ENCODE assay signal across 23 mouse cellular contexts in genomic region chr6:67088741-67089455, GRCm38 (mm10). TPM values are rescaled to one million over a fixed set of nuclear protein-coding genes. Genes with fewer than 3 reads are reported as not detected.
DNase-seq lines count a peak whose midpoint lies in the region; ATAC-seq and TF ChIP-seq lines count a peak whose summit lies in the region.
"Had no signal": no experiment of that assay in that cellular context is flagged by ENCODE, and none has a peak within 500 bp of the region (broad histone marks: within the 10 kb centered on the region; RNA-seq: fewer than 3 reads in every experiment).

No protein-coding gene starts in this region.

- no peak overlapping the region for H3K4me2 ChIP-seq in kidney, embryonic 14.5 days (replicated peaks; ENCODE audit: low read depth, low read length)
- H3K4me2 ChIP-seq in liver, embryonic 15.5 days, result peak overlapping the region; percentile 14
- no peak overlapping the region for H3K4me2 ChIP-seq in hindbrain, embryonic 11.5 days (replicated peaks; ENCODE audit: low read depth, low read length)
- H3K4me2 ChIP-seq: embryonic facial prominence, embryonic 13.5 days; hindbrain, embryonic 13.5 days; midbrain, embryonic 13.5 days; neural tube, embryonic 13.5 days; stomach, embryonic 15.5 days had no signal

- no peak overlapping the region for H3K9ac ChIP-seq in kidney, embryonic 14.5 days (ENCODE audit: low read depth, low read length)
- H3K9ac ChIP-seq in ES-Bruce4 (ENCODE audit: low read depth, poor library complexity, severe bottlenecking), result peak overlapping the region; percentile 27; the same call in 1 of the 2 replicates
- H3K9ac ChIP-seq in liver, embryonic 15.5 days, result no peak overlapping the region
- H3K9ac ChIP-seq in hindbrain, embryonic 11.5 days (ENCODE audit: low read depth, low read length), result no peak overlapping the region
- H3K9ac ChIP-seq: embryonic facial prominence, embryonic 13.5 days; forebrain, postnatal 0 days; hindbrain, embryonic 13.5 days; liver, embryonic 14.5 days; midbrain, embryonic 13.5 days; neural tube, embryonic 13.5 days; stomach, embryonic 15.5 days had no signal

- no peaks in the 10 kb centered on the region for H3K9me3 ChIP-seq in kidney, embryonic 14.5 days (ENCODE audit: control insufficient read depth, low read length)
- H3K9me3 ChIP-seq in ES-Bruce4 (replicated peaks; ENCODE audit: control insufficient read depth, insufficient read depth, low read length, poor library complexity, severe bottlenecking), result no peaks in the 10 kb centered on the region
- no peaks in the 10 kb centered on the region for H3K9me3 ChIP-seq in liver, embryonic 15.5 days (replicated peaks)
- H3K9me3 ChIP-seq in hindbrain, embryonic 11.5 days (ENCODE audit: control insufficient read depth, low read length), result no peaks in the 10 kb centered on the region
- H3K9me3 ChIP-seq: embryonic facial prominence, embryonic 13.5 days; hindbrain, embryonic 13.5 days; midbrain, embryonic 13.5 days; neural tube, embryonic 13.5 days; stomach, embryonic 15.5 days had no signal

- H3K4me3 ChIP-seq in kidney, embryonic 14.5 days (ENCODE audit: low read length), result no peak overlapping the region
- H3K4me3 ChIP-seq in ES-Bruce4 (ENCODE audit: low read depth, low read length), result peak overlapping the region; percentile 31
- no peak overlapping the region for H3K4me3 ChIP-seq in liver, embryonic 15.5 days (replicated peaks)
- H3K4me3 ChIP-seq in hindbrain, embryonic 11.5 days (ENCODE audit: low read depth, low read length), result no peak overlapping the region
- H3K4me3 ChIP-seq: embryonic facial prominence, embryonic 13.5 days; erythroblast, embryonic 14.5 days; hindbrain, embryonic 13.5 days; midbrain, embryonic 13.5 days; neural tube, embryonic 13.5 days; stomach, embryonic 15.5 days had no signal

- 52% methylated on average over 21 of the region's 21 CpGs for WGBS in kidney, embryonic 14.5 days
- 69% methylated on average over 21 of the region's 21 CpGs for WGBS in liver, embryonic 15.5 days (ENCODE audit: insufficient replicate concordance)
- 73% methylated on average over 21 of the region's 21 CpGs for WGBS in hindbrain, embryonic 11.5 days

- no peak for TF ChIP-seq POLR2A in ES-Bruce4 (IDR thresholded peaks at IDR 0.05; ENCODE audit: insufficient read depth, low read length)

- ATAC-seq in kidney, embryonic 14.5 days (ENCODE audit: low FRiP score, low TSS enrichment), result no peak
- ATAC-seq in liver, embryonic 15.5 days (ENCODE audit: insufficient read depth), result no peak
- ATAC-seq in hindbrain, embryonic 11.5 days (ENCODE audit: low FRiP score), result no peak
- ATAC-seq: forebrain, postnatal 0 days; midbrain, embryonic 13.5 days had no signal

- TF ChIP-seq CTCF in ES-Bruce4 (IDR thresholded peaks at IDR 0.05; ENCODE audit: low read depth, low read length), result no peak

- no peak overlapping the region for H3K27ac ChIP-seq in kidney, embryonic 14.5 days (ENCODE audit: low read depth, low read length)
- H3K27ac ChIP-seq in ES-Bruce4 (ENCODE audit: insufficient read depth, low read length), result no peak overlapping the region
- H3K27ac ChIP-seq in liver, embryonic 15.5 days (replicated peaks), result no peak overlapping the region
- no peak overlapping the region for H3K27ac ChIP-seq in hindbrain, embryonic 11.5 days (ENCODE audit: low read depth, low read length)
- H3K27ac ChIP-seq: embryonic facial prominence, embryonic 13.5 days; hindbrain, embryonic 13.5 days; kidney, postnatal 0 days; liver, embryonic 14.5 days; midbrain, embryonic 13.5 days; neural tube, embryonic 13.5 days; stomach, embryonic 15.5 days had no signal

- no peak for TF ChIP-seq EP300 in ES-Bruce4 (IDR thresholded peaks at IDR 0.05; ENCODE audit: insufficient read depth, low read depth, low read length)

- intact Hi-C loops in heart, postnatal 14 days (cut with DNase I), result no loop called here

- H3K4me1 ChIP-seq in kidney, embryonic 14.5 days (ENCODE audit: control insufficient read depth, insufficient read depth, low read length), result no peaks in the 10 kb centered on the region
- H3K4me1 ChIP-seq in ES-Bruce4 (ENCODE audit: control insufficient read depth, insufficient read depth, low read length), result peaks cover 2% of the 10 kb centered on the region
- peaks cover 23% of the 10 kb centered on the region for H3K4me1 ChIP-seq in liver, embryonic 15.5 days (replicated peaks)
- H3K4me1 ChIP-seq in hindbrain, embryonic 11.5 days (replicated peaks; ENCODE audit: control insufficient read depth, insufficient read depth, low read length), result no peaks in the 10 kb centered on the region
- H3K4me1 ChIP-seq: embryonic facial prominence, embryonic 13.5 days; hindbrain, embryonic 13.5 days; midbrain, embryonic 13.5 days; neural tube, embryonic 13.5 days; stomach, embryonic 15.5 days had no signal

- DNase-seq in kidney, adult 9 months, result peak; percentile 73
- DNase-seq in ZHBTc4 (ENCODE audit: low read depth, low spot score), result peak; percentile 22
- DNase-seq in hindbrain, embryonic 11.5 days (ENCODE audit: low spot score), result no peak
- DNase-seq in heart, postnatal 14 days, result no peak
- DNase-seq in spleen, postnatal 10 days (ENCODE audit: low spot score in 2 of 2), result no peak
- DNase-seq: adrenal gland, adult 2 months; adrenal gland, postnatal 36 days; B cell, adult 2 months; forebrain, postnatal 0 days; gastrocnemius, postnatal 10 days; heart, postnatal 36 days; lung, postnatal 36 days had no signal

- no peaks in the 10 kb centered on the region for H3K36me3 ChIP-seq in kidney, embryonic 14.5 days (ENCODE audit: control insufficient read depth, insufficient read depth, low read length)
- H3K36me3 ChIP-seq in ES-Bruce4 (ENCODE audit: control insufficient read depth, insufficient read depth, low read length, poor library complexity, severe bottlenecking), result no peaks in the 10 kb centered on the region
- no peaks in the 10 kb centered on the region for H3K36me3 ChIP-seq in liver, embryonic 15.5 days (replicated peaks)
- H3K36me3 ChIP-seq in hindbrain, embryonic 11.5 days (ENCODE audit: control insufficient read depth, insufficient read depth, low read length), result no peaks in the 10 kb centered on the region
- H3K36me3 ChIP-seq: embryonic facial prominence, embryonic 13.5 days; hindbrain, embryonic 13.5 days; midbrain, embryonic 13.5 days; neural tube, embryonic 13.5 days; stomach, embryonic 15.5 days had no signal

- H3K27me3 ChIP-seq in kidney, embryonic 14.5 days (ENCODE audit: control insufficient read depth, insufficient read depth, low read length), result no peaks in the 10 kb centered on the region
- H3K27me3 ChIP-seq in ES-Bruce4 (ENCODE audit: control insufficient read depth, insufficient read depth, low read length, poor library complexity, severe bottlenecking), result no peaks in the 10 kb centered on the region
- 0 out of 2 replicates have a peak, but pooled peaks cover 7% of the 10 kb centered on the region for H3K27me3 ChIP-seq in liver, embryonic 15.5 days
- H3K27me3 ChIP-seq in hindbrain, embryonic 11.5 days (ENCODE audit: control insufficient read depth, insufficient read depth, low read length), result no peaks in the 10 kb centered on the region
- H3K27me3 ChIP-seq: embryonic facial prominence, embryonic 13.5 days; hindbrain, embryonic 13.5 days; midbrain, embryonic 13.5 days; neural tube, embryonic 13.5 days; stomach, embryonic 15.5 days had no signal

RNA-seq across cellular contexts. Expression of gene Gadd45a, which starts 51.6 kb away (rescaled TPM):
- 29.3 and 36.0 TPM in 2 replicates for polyA plus RNA-seq in kidney, embryonic 14.5 days (2014; fragmentation: Nextera tagmentation; extraction: Ambion mirVana)
- 89.5 and 90.3 TPM in 2 replicates for polyA plus RNA-seq in ES-Bruce4 (2011; ENCODE audit: insufficient read depth, insufficient read length, low read depth, missing spikeins)
- 64.3 and 72.9 TPM in 2 replicates for polyA plus RNA-seq in liver, embryonic 15.5 days (2015; fragmentation: Nextera tagmentation; extraction: Ambion mirVana)
- 17.7 and 19.8 TPM in 2 replicates for polyA plus RNA-seq in hindbrain, embryonic 11.5 days (2014; fragmentation: Nextera tagmentation; extraction: Ambion mirVana)
- total RNA-seq in heart, postnatal 14 days (2021), result 10 to 100 TPM; 19.6 to 22.3 TPM

Comparison
In these comparisons a context has a peak if more than half of its experiments do, and no peak if none do; other contexts are left out.
1. DNase-seq: peak in kidney, adult 9 months (single experiment) and ZHBTc4 (single experiment); none in hindbrain, embryonic 11.5 days (single experiment), heart, postnatal 14 days (0 of 2) and spleen, postnatal 10 days (0 of 2).